Mouse (Mus musculus) liver, embryonic 16.5 days (tissue): ENCODE measurements around the gene Myo10. TPM values are rescaled to one million over a fixed set of nuclear protein-coding genes. Genes with fewer than 3 reads are reported as not detected.

Source experiments
- ATAC-seq: fragments of 200-750 bp; cut with Nextera tagmentation; 2 replicates; pipeline ENCODE4 v1.8.0; 2017; ENCODE audit warnings: low read depth, mild to moderate bottlenecking, moderate number of reproducible peaks, moderate library complexity
- H3K27ac ChIP-seq: fragments of 300-500 bp; sonication (generic); 2 replicates; pipeline ENCODE4 v1.5.1; 2014; ENCODE audit warnings: mild to moderate bottlenecking, low read length
- H3K27me3 ChIP-seq: fragments of 300-500 bp; sonication (generic); 2 replicates; pipeline ENCODE4 v1.6.1; 2014; ENCODE audit warnings: low read depth, low read length, mixed read lengths; ENCODE audit not compliant: control insufficient read depth, insufficient read depth
- H3K36me3 ChIP-seq: fragments of 300-500 bp; sonication (generic); 2 replicates; pipeline ENCODE4 v1.6.1; 2014; ENCODE audit warnings: mild to moderate bottlenecking; ENCODE audit not compliant: control insufficient read depth, insufficient read depth
- H3K4me1 ChIP-seq: fragments of 300-500 bp; sonication (generic); 2 replicates; pipeline ENCODE4 v1.6.1; 2014; ENCODE audit warnings: low read depth, low read length, mixed read lengths; ENCODE audit not compliant: control insufficient read depth
- H3K4me2 ChIP-seq: fragments of 300-500 bp; sonication (generic); 2 replicates; pipeline ENCODE4 v1.6.1; 2014; ENCODE audit warnings: low read depth, low read length, mixed read lengths
- H3K4me3 ChIP-seq: fragments of 300-500 bp; sonication (generic); 2 replicates; pipeline ENCODE4 v1.5.1; 2014; ENCODE audit warnings: low read depth, mild to moderate bottlenecking, low read length
- H3K9ac ChIP-seq: fragments of 300-500 bp; sonication (generic); 2 replicates; pipeline ENCODE4 v1.6.1; 2014; ENCODE audit warnings: low read depth, low read length
- H3K9me3 ChIP-seq: fragments of 300-500 bp; sonication (generic); replicated peaks from 2 replicates; pipeline ENCODE4 v1.6.1; 2016; ENCODE audit warnings: low read length; ENCODE audit not compliant: control insufficient read depth
- WGBS: fragments of 180-500 bp; shearing (Covaris S2); extraction: QIAGEN DNeasy Blood & Tissue Kit; methylation state at CpG from one replicate; pipeline ENCODE4 v1.1.7; 2014; ENCODE audit not compliant: insufficient replicate concordance; 5-methylcytosine and 5-hydroxymethylcytosine counted together
- polyA plus RNA-seq: library from polyadenylated mRNA; unstranded; fragments of >200 nt; fragmentation: Nextera tagmentation; extraction: Ambion mirVana; gene quantifications from 2 replicates; pipeline ENCODE4 v1.2.1, GENCODE M21; 2015

The Myo10 gene
- polyA plus RNA-seq, 1 experiment from 2014 or later = 4.5 TPM

GRCm38 (mm10) chr15:25623556-25624180 is 1.3 kb downstream of the Myo10 start:
- peaks cover 27% of the 10 kb centered on the region for H3K27me3 ChIP-seq
- no peaks in the 10 kb centered on the region for H3K9me3 ChIP-seq
- 8% methylated on average over 9 of the region's 9 CpGs for WGBS
- H3K4me2 ChIP-seq = peak overlapping the region; percentile 81
- peaks cover 8% of the 10 kb centered on the region for H3K4me1 ChIP-seq
- no peak for ATAC-seq
- H3K36me3 ChIP-seq = no peaks in the 10 kb centered on the region
- H3K4me3 ChIP-seq = peak overlapping the region; percentile 71
- no peak overlapping the region for H3K27ac ChIP-seq
- peak overlapping the region; percentile 31; the same call in 1 of the 2 replicates for H3K9ac ChIP-seq

GRCm38 (mm10) chr15:25624263-25624662 is 1.9 kb downstream of the Myo10 start:
- H3K4me3 ChIP-seq = peak overlapping the region; percentile 71; the same call in 1 of the 2 replicates
- H3K27ac ChIP-seq = no peak overlapping the region
- H3K27me3 ChIP-seq = peaks cover 27% of the 10 kb centered on the region
- peaks cover 8% of the 10 kb centered on the region for H3K4me1 ChIP-seq
- 27% methylated on average over 3 of the region's 3 CpGs for WGBS
- H3K9ac ChIP-seq = no peak overlapping the region
- no peak for ATAC-seq
- no peaks in the 10 kb centered on the region for H3K9me3 ChIP-seq
- H3K36me3 ChIP-seq = no peaks in the 10 kb centered on the region
- peak overlapping the region; percentile 81; the same call in 1 of the 2 replicates for H3K4me2 ChIP-seq

- no peak for ATAC-seq
- peaks cover 8% of the 10 kb centered on the region for H3K4me1 ChIP-seq
- no peak overlapping the region for H3K9ac ChIP-seq
- H3K4me2 ChIP-seq = no peak overlapping the region
- H3K27me3 ChIP-seq = peaks cover 27% of the 10 kb centered on the region
- no peaks in the 10 kb centered on the region for H3K36me3 ChIP-seq
- WGBS = 58% methylated on average over 4 of the region's 4 CpGs
- no peaks in the 10 kb centered on the region for H3K9me3 ChIP-seq
- no peak overlapping the region for H3K4me3 ChIP-seq
- H3K27ac ChIP-seq = no peak overlapping the region
Measured at GRCm38 (mm10) chr15:25625471-25625870, 3.1 kb downstream of the Myo10 start.

GRCm38 (mm10) chr15:25627012-25627411 is 4.7 kb downstream of the Myo10 start:
- Histone ChIP-seq H3K9ac (no peak overlapping the region), H3K4me3 (no peak overlapping the region), H3K27ac (no peak overlapping the region), H3K36me3 (no peaks in the 10 kb centered on the region), H3K9me3 (no peaks in the 10 kb centered on the region), H3K4me1 (peaks cover 9% of the 10 kb centered on the region), H3K4me2 (no peak overlapping the region), H3K27me3 (peaks cover 21% of the 10 kb centered on the region)
- WGBS = 65% methylated on average over 7 of the region's 7 CpGs
- no peak for ATAC-seq

GRCm38 (mm10) chr15:25628251-25628650 is 5.9 kb downstream of the Myo10 start:
- no peaks in the 10 kb centered on the region for H3K36me3 ChIP-seq
- H3K27me3 ChIP-seq = peaks cover 8% of the 10 kb centered on the region
- ATAC-seq = no peak
- no peak overlapping the region for H3K27ac ChIP-seq
- H3K9me3 ChIP-seq = no peaks in the 10 kb centered on the region
- no peak overlapping the region for H3K9ac ChIP-seq
- no peak overlapping the region for H3K4me2 ChIP-seq
- 62% methylated on average over 2 of the region's 2 CpGs for WGBS
- H3K4me3 ChIP-seq = no peak overlapping the region
- H3K4me1 ChIP-seq = peaks cover 11% of the 10 kb centered on the region

- WGBS = 67% methylated on average over 9 of the region's 9 CpGs
- no peaks in the 10 kb centered on the region for H3K9me3 ChIP-seq
Measured at GRCm38 (mm10) chr15:25630716-25631115, 8.4 kb downstream of the Myo10 start.

GRCm38 (mm10) chr15:25631332-25631731 is 9.0 kb downstream of the Myo10 start:
- H3K4me3 ChIP-seq = no peak overlapping the region
- 72% methylated on average over 6 of the region's 6 CpGs for WGBS
- no peaks in the 10 kb centered on the region for H3K36me3 ChIP-seq
- no peak overlapping the region for H3K4me2 ChIP-seq
- H3K27me3 ChIP-seq = no peaks in the 10 kb centered on the region
- no peak for ATAC-seq
- no peaks in the 10 kb centered on the region for H3K9me3 ChIP-seq
- H3K9ac ChIP-seq = no peak overlapping the region
- no peak overlapping the region for H3K27ac ChIP-seq
- peaks cover 14% of the 10 kb centered on the region for H3K4me1 ChIP-seq

More at GRCm38 (mm10) chr15:25630716-25631115, 8.4 kb downstream of the Myo10 start:
- ATAC-seq = no peak
- Histone ChIP-seq H3K4me1 (peaks cover 14% of the 10 kb centered on the region), H3K27me3 (no peaks in the 10 kb centered on the region), H3K4me3 (no peak overlapping the region), H3K9ac (no peak overlapping the region), H3K4me2 (no peak overlapping the region), H3K27ac (no peak overlapping the region), H3K36me3 (no peaks in the 10 kb centered on the region)

GRCm38 (mm10) chr15:25632902-25633301 is 10.6 kb downstream of the Myo10 start:
- H3K27ac ChIP-seq = no peak overlapping the region; the same call in 1 of the 2 replicates

GRCm38 (mm10) chr15:25633674-25634340 is 11.5 kb downstream of the Myo10 start:
- Histone ChIP-seq H3K9ac (no peak overlapping the region), H3K27me3 (no peaks in the 10 kb centered on the region), H3K9me3 (no peaks in the 10 kb centered on the region), H3K36me3 (no peaks in the 10 kb centered on the region), H3K4me3 (no peak overlapping the region), H3K27ac (no peak overlapping the region), H3K4me1 (peaks cover 14% of the 10 kb centered on the region), H3K4me2 (no peak overlapping the region)
- 72% methylated on average over 13 of the region's 13 CpGs for WGBS
- ATAC-seq = peak; percentile 51

More at GRCm38 (mm10) chr15:25632902-25633301, 10.6 kb downstream of the Myo10 start:
- Histone ChIP-seq H3K36me3 (no peaks in the 10 kb centered on the region), H3K4me3 (no peak overlapping the region), H3K9me3 (no peaks in the 10 kb centered on the region), H3K9ac (no peak overlapping the region), H3K4me2 (no peak overlapping the region), H3K27me3 (no peaks in the 10 kb centered on the region), H3K4me1 (peaks cover 14% of the 10 kb centered on the region)
- 64% methylated on average over 11 of the region's 11 CpGs for WGBS
- ATAC-seq = peak; percentile 74
